Comparison of ENCODE assay signal across 27 mouse cellular contexts in genomic region chr7:138170389-138170788, GRCm38 (mm10).
DNase-seq lines count a peak whose midpoint lies in the region; ATAC-seq lines count a peak whose summit lies in the region.
"Had no signal": no experiment of that assay in that cellular context is flagged by ENCODE, and none has a peak within 500 bp of the region (broad histone marks: within the 10 kb centered on the region; RNA-seq: fewer than 3 reads in every experiment).

No protein-coding gene starts in this region.

- H3K4me3 ChIP-seq in forebrain, embryonic 11.5 days (ENCODE audit: low read depth, low read length): no peak overlapping the region
- H3K4me3 ChIP-seq in forebrain, embryonic 12.5 days (replicated peaks): no peak overlapping the region
- H3K4me3 ChIP-seq in hindbrain, embryonic 13.5 days: no peak overlapping the region
- H3K4me3 ChIP-seq: embryonic facial prominence, embryonic 12.5 days; embryonic facial prominence, embryonic 15.5 days; forebrain, embryonic 13.5 days; gastrocnemius, adult 2 months; heart, adult 2 months; heart, embryonic 10.5 days; heart, embryonic 13.5 days; hindbrain, embryonic 10.5 days had no signal

- no peaks in the 10 kb centered on the region for H3K4me1 ChIP-seq in forebrain, embryonic 11.5 days (replicated peaks; ENCODE audit: control insufficient read depth, insufficient read depth, low read length)
- H3K4me1 ChIP-seq in forebrain, embryonic 12.5 days: no peaks in the 10 kb centered on the region
- H3K4me1 ChIP-seq in hindbrain, embryonic 13.5 days (replicated peaks): no peaks in the 10 kb centered on the region
- H3K4me1 ChIP-seq: embryonic facial prominence, embryonic 12.5 days; embryonic facial prominence, embryonic 15.5 days; forebrain, embryonic 13.5 days; heart, embryonic 10.5 days; heart, embryonic 13.5 days had no signal

- peak; percentile 20 for DNase-seq in forebrain, embryonic 11.5 days (ENCODE audit: low spot score)
- DNase-seq in lung, postnatal 36 days: no peak
- DNase-seq: adrenal gland, postnatal 10 days; adrenal gland, postnatal 36 days; cerebellum, adult 18-20 months; cerebellum, adult 9-10 months; cerebellum, postnatal 14 days; gastrocnemius, adult 2 months; gastrocnemius, postnatal 14 days; heart, adult 2 months had no signal

- H3K27me3 ChIP-seq in forebrain, embryonic 11.5 days (ENCODE audit: control insufficient read depth, insufficient read depth, low read length): no peaks in the 10 kb centered on the region
- H3K27me3 ChIP-seq in forebrain, embryonic 12.5 days: no peaks in the 10 kb centered on the region
- H3K27me3 ChIP-seq in hindbrain, embryonic 13.5 days: no peaks in the 10 kb centered on the region
- H3K27me3 ChIP-seq: embryonic facial prominence, embryonic 12.5 days; embryonic facial prominence, embryonic 15.5 days; forebrain, embryonic 13.5 days; heart, embryonic 13.5 days; Patski had no signal

- no peak overlapping the region for H3K4me2 ChIP-seq in forebrain, embryonic 11.5 days (ENCODE audit: low read depth, low read length, severe bottlenecking)
- H3K4me2 ChIP-seq in forebrain, embryonic 12.5 days: no peak overlapping the region
- H3K4me2 ChIP-seq in hindbrain, embryonic 13.5 days: no peak overlapping the region
- H3K4me2 ChIP-seq: embryonic facial prominence, embryonic 12.5 days; embryonic facial prominence, embryonic 15.5 days; forebrain, embryonic 13.5 days; heart, embryonic 13.5 days; hindbrain, embryonic 14.5 days had no signal

- no peak overlapping the region for H3K9ac ChIP-seq in forebrain, embryonic 11.5 days (ENCODE audit: low read length)
- H3K9ac ChIP-seq in forebrain, embryonic 12.5 days: no peak overlapping the region
- H3K9ac ChIP-seq in hindbrain, embryonic 13.5 days: no peak overlapping the region
- H3K9ac ChIP-seq: embryonic facial prominence, embryonic 12.5 days; embryonic facial prominence, embryonic 15.5 days; forebrain, embryonic 13.5 days; heart, embryonic 13.5 days; hindbrain, embryonic 14.5 days had no signal

- no peak for ATAC-seq in forebrain, embryonic 11.5 days (replicated peaks; ENCODE audit: low FRiP score)
- ATAC-seq in forebrain, embryonic 12.5 days (ENCODE audit: low FRiP score): no peak
- peak; percentile 83 for ATAC-seq in granulocyte monocyte progenitor cell, adult 5-6 weeks (replicated peaks; ENCODE audit: poor library complexity, severe bottlenecking)
- peak; percentile 87 for ATAC-seq in megakaryocyte progenitor cell, adult 5-6 weeks (replicated peaks; ENCODE audit: poor library complexity)
- ATAC-seq in hindbrain, embryonic 13.5 days (ENCODE audit: low FRiP score): no peak
- ATAC-seq: forebrain, embryonic 13.5 days; forebrain, embryonic 16.5 days; hindbrain, postnatal 0 days; inflammation-experienced regulatory T-cells, adult 6 months; intestine, embryonic 16.5 days; Patski had no signal

- WGBS in forebrain, embryonic 11.5 days: 84% methylated on average over 4 of the region's 4 CpGs
- 88% methylated on average over 4 of the region's 4 CpGs for WGBS in forebrain, embryonic 12.5 days
- 91% methylated on average over 4 of the region's 4 CpGs for WGBS in hindbrain, embryonic 13.5 days

- H3K27ac ChIP-seq in forebrain, embryonic 11.5 days (ENCODE audit: low read depth, low read length): no peak overlapping the region
- no peak overlapping the region for H3K27ac ChIP-seq in forebrain, embryonic 12.5 days
- H3K27ac ChIP-seq in hindbrain, embryonic 13.5 days: no peak overlapping the region
- H3K27ac ChIP-seq: embryonic facial prominence, embryonic 12.5 days; embryonic facial prominence, embryonic 15.5 days; forebrain, embryonic 13.5 days; gastrocnemius, adult 2 months; heart, adult 2 months; heart, embryonic 10.5 days; heart, embryonic 13.5 days; hindbrain, embryonic 14.5 days; hindbrain, postnatal 0 days had no signal

- H3K36me3 ChIP-seq in forebrain, embryonic 11.5 days (ENCODE audit: control insufficient read depth, insufficient read depth, low read length): no peaks in the 10 kb centered on the region
- no peaks in the 10 kb centered on the region for H3K36me3 ChIP-seq in forebrain, embryonic 12.5 days (replicated peaks)
- H3K36me3 ChIP-seq in hindbrain, embryonic 13.5 days: no peaks in the 10 kb centered on the region
- H3K36me3 ChIP-seq: embryonic facial prominence, embryonic 12.5 days; embryonic facial prominence, embryonic 15.5 days; G1E; heart, embryonic 10.5 days; heart, embryonic 13.5 days; hindbrain, embryonic 10.5 days had no signal

- no peaks in the 10 kb centered on the region for H3K9me3 ChIP-seq in forebrain, embryonic 11.5 days (ENCODE audit: control insufficient read depth, low read length)
- H3K9me3 ChIP-seq in forebrain, embryonic 12.5 days: no peaks in the 10 kb centered on the region
- no peaks in the 10 kb centered on the region for H3K9me3 ChIP-seq in hindbrain, embryonic 13.5 days
- H3K9me3 ChIP-seq: embryonic facial prominence, embryonic 12.5 days; embryonic facial prominence, embryonic 15.5 days; forebrain, embryonic 13.5 days; heart, embryonic 10.5 days; heart, embryonic 13.5 days; hindbrain, embryonic 10.5 days had no signal

Comparison
In these comparisons a context has a peak if more than half of its experiments do, and no peak if none do; other contexts are left out.
1. ATAC-seq: peak in granulocyte monocyte progenitor cell, adult 5-6 weeks (single experiment) and megakaryocyte progenitor cell, adult 5-6 weeks (single experiment); none in forebrain, embryonic 11.5 days (single experiment), forebrain, embryonic 12.5 days (single experiment) and hindbrain, embryonic 13.5 days (single experiment).